Mouse (Mus musculus) liver, postnatal 0 days (tissue): ENCODE results near the gene Nol11. TPM values are rescaled to one million over a fixed set of nuclear protein-coding genes. Genes with fewer than 3 reads are reported as not detected.
"Not testable (repeated sequence)": the region's sequence is repeated elsewhere in the genome, so short reads cannot be mapped to it uniquely, and the experiment has no call there.

Source experiments
- ATAC-seq: fragments of 200-750 bp; cut with Nextera tagmentation; 2 replicates; pipeline ENCODE4 v1.8.0; 2017; ENCODE audit warnings: mild to moderate bottlenecking, moderate library complexity
- DNase-seq: peaks from one replicate; pipeline ENCODE4 v3.0.0-alpha.2; 2016
- H3K27ac ChIP-seq: fragments of 300-500 bp; sonication (generic); 2 replicates; pipeline ENCODE4 v1.5.1; 2014; ENCODE audit warnings: antibody characterized with exemption, moderate library complexity, mild to moderate bottlenecking, low read depth
- H3K27me3 ChIP-seq: fragments of 300-500 bp; sonication (generic); 2 replicates; pipeline ENCODE4 v1.6.1; 2014; ENCODE audit warnings: low read length, control low read depth, mixed read lengths; ENCODE audit not compliant: insufficient read depth
- H3K36me3 ChIP-seq: fragments of 300-500 bp; sonication (generic); replicated peaks from 2 replicates; pipeline ENCODE4 v1.6.1; 2014; ENCODE audit warnings: mild to moderate bottlenecking, control low read depth, low read length, moderate library complexity, mixed read lengths; ENCODE audit not compliant: insufficient read depth
- H3K4me1 ChIP-seq: fragments of 300-500 bp; sonication (generic); 2 replicates; pipeline ENCODE4 v1.6.1; 2014; ENCODE audit warnings: antibody characterized with exemption, mild to moderate bottlenecking, control low read depth; ENCODE audit not compliant: insufficient read depth
- H3K4me2 ChIP-seq: fragments of 300-500 bp; sonication (generic); 2 replicates; pipeline ENCODE4 v1.6.1; 2014; ENCODE audit warnings: low read depth, mild to moderate bottlenecking, low read length, moderate library complexity, mixed read lengths
- H3K4me3 ChIP-seq: fragments of 300-500 bp; sonication (generic); 2 replicates; pipeline ENCODE4 v1.5.1; 2014; ENCODE audit warnings: low read depth, low read length
- H3K9ac ChIP-seq: fragments of 300-500 bp; sonication (generic); replicated peaks from 2 replicates; pipeline ENCODE4 v1.6.1; 2014; ENCODE audit warnings: mild to moderate bottlenecking, moderate library complexity
- H3K9me3 ChIP-seq: fragments of 300-500 bp; sonication (generic); 2 replicates; pipeline ENCODE4 v1.6.1; 2016; ENCODE audit warnings: mild to moderate bottlenecking, control low read depth, low read length, mixed read lengths
- CTCF ChIP-seq: sonication (generic); IDR thresholded peaks from 2 replicates; pipeline ENCODE4 v1.5.1; 2016; ENCODE audit warnings: antibody characterized with exemption, low read depth
- EP300 ChIP-seq: IDR thresholded peaks from 2 replicates; pipeline ENCODE4 v1.6.1; 2016; ENCODE audit warnings: antibody characterized with exemption, low read depth, mild to moderate bottlenecking
- WGBS: fragments of 180-500 bp; shearing (Covaris S2); extraction: QIAGEN DNeasy Blood & Tissue Kit; methylation state at CpG from one replicate; pipeline ENCODE4 v1.1.7; 2014; ENCODE audit not compliant: insufficient replicate concordance; 5-methylcytosine and 5-hydroxymethylcytosine counted together
- polyA plus RNA-seq: library from polyadenylated mRNA; unstranded; fragments of >200 nt; fragmentation: Nextera tagmentation; extraction: Ambion mirVana; gene quantifications from 2 replicates; pipeline ENCODE4 v1.2.1, GENCODE M21; 2015

Gene Nol11
- polyA plus RNA-seq, 1 experiment from 2014 or later, result 11.7 TPM

DNA sequence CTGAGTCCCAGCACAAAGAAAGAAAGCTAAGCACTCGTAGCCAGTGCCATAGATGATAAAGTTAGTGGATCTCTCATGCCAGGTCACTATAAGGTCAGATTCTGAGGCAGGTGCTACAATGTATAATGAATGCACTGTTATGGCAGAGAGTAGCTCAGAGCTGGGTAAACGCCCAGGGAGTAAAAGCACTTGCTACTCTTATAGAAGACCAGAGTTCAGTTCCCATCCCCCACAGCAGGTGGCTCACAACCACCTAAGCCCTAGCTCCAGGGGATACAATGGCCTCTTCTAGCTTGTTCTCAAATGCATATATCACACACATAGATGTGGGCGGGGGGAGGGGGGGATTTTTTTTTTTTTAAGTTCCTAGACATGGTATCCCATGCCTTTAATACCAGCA lies 53.4 kb downstream of the Nol11 start:
- no peaks in the 10 kb centered on the region for H3K27me3 ChIP-seq
- no peak overlapping the region for H3K4me3 ChIP-seq
- no peak for TF ChIP-seq EP300
- no peak for TF ChIP-seq CTCF
- H3K9me3 ChIP-seq, result no peaks in the 10 kb centered on the region
- WGBS, result 67% methylated on average over 3 of the region's 3 CpGs
- no peak overlapping the region for H3K4me2 ChIP-seq
- H3K9ac ChIP-seq, result no peak overlapping the region
- no peak for ATAC-seq
- no peak for DNase-seq
- H3K27ac ChIP-seq, result no peak overlapping the region
- H3K36me3 ChIP-seq, result no peaks in the 10 kb centered on the region
- peaks cover 6% of the 10 kb centered on the region for H3K4me1 ChIP-seq

DNA sequence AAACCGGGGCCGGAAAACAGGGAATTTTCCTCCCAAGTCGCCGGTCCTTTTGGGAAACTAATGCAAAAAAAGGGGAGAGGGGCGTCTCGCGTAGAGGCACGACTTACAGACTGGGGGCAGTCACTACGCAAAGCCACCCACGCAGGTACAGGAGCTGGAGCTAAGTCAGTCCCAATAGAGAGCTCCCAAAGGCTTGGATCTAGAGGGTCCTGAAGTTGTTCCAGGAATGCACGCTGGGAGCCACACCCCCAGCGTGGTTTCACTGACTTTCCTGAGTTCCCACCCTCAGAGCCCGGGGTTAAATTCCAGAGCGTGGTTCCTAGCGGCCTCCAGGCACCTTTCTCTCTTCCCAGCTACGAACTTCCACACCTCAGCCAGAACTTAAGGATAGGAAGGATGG lies 56.8 kb downstream of the Nol11 start:
- WGBS, result 4% methylated on average over 15 of the region's 16 CpGs
- DNase-seq, result peak; percentile 51

GRCm38 (mm10) chr11:107131749-107132421 lies 57.3 kb downstream of the Nol11 start, which contains the start of gene Bptf:
Bptf (minus strand) TSS chr11:107132127.
- ATAC-seq (peak; percentile 97), DNase-seq (peak; percentile 93)
- Histone ChIP-seq H3K4me2 (peak within 1 kb of the TSS; percentile 99), H3K9me3 (no peaks in the 10 kb centered on the region), H3K9ac (peak within 1 kb of the TSS; percentile 94), H3K27me3 (no peaks in the 10 kb centered on the region), H3K4me1 (peaks cover 18% of the 10 kb centered on the region), H3K4me3 (peak within 1 kb of the TSS; percentile 90), H3K36me3 (no peaks in the 10 kb centered on the region), H3K27ac (peak within 1 kb of the TSS; percentile 99)
- 0% methylated on average over 1 of the region's 94 CpGs for WGBS
- TF ChIP-seq EP300 (no peak), CTCF (peak; percentile 68)

More for the DNA sequence above, 56.8 kb downstream of the Nol11 start:
- ATAC-seq, result peak; percentile 32
- H3K4me2 ChIP-seq, result peak overlapping the region; percentile 99
- peaks cover 18% of the 10 kb centered on the region for H3K4me1 ChIP-seq
- peak overlapping the region; percentile 90 for H3K4me3 ChIP-seq
- no peaks in the 10 kb centered on the region for H3K9me3 ChIP-seq
- TF ChIP-seq EP300, result no peak
- peak overlapping the region; percentile 94 for H3K9ac ChIP-seq
- no peaks in the 10 kb centered on the region for H3K36me3 ChIP-seq
- H3K27ac ChIP-seq, result peak overlapping the region; percentile 99; the same call in 1 of the 2 replicates
- no peaks in the 10 kb centered on the region for H3K27me3 ChIP-seq

- no peak for TF ChIP-seq EP300
- TF ChIP-seq CTCF, result no peak
- H3K9me3 ChIP-seq, result no peaks in the 10 kb centered on the region
- H3K27me3 ChIP-seq, result no peaks in the 10 kb centered on the region
- peaks cover 18% of the 10 kb centered on the region for H3K4me1 ChIP-seq
- H3K36me3 ChIP-seq, result no peaks in the 10 kb centered on the region
- H3K27ac ChIP-seq, result peak overlapping the region; percentile 99
- 1% methylated on average over 40 of the region's 65 CpGs for WGBS
- peak overlapping the region; percentile 94 for H3K9ac ChIP-seq
- H3K4me2 ChIP-seq, result peak overlapping the region; percentile 99
- DNase-seq (peak; percentile 69), ATAC-seq (peak; percentile 60)
- H3K4me3 ChIP-seq, result peak overlapping the region; percentile 90
Observed at GRCm38 (mm10) chr11:107130879-107131748, 58.1 kb downstream of the Nol11 start.

DNA sequence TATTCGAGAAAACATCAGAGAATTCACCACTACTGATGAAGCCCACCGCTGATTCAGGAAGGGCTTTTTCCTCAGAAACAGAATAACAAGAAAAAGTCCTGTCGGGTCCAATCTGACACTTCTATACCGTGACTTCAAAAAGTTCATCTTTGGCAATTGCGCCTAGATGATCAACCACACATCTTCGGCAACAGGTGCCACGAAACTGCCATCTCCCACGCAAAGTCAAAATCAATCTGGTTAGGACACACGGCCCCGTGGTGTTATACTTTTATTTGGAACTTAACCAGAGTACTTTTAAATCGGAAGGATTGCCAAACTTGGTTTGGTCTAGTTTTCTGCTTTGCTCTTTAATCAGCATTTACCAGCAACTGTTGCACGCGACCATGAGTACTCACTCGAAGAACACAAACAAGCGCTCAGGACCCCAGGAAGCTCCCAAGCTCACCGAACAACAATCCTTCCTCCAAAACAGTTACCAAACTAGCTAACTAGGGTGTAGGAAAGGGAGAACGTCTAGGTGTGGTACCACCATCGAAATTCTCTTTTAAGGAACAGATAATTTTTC lies 58.9 kb downstream of the Nol11 start:
- H3K36me3 ChIP-seq, result no peaks in the 10 kb centered on the region
- H3K27ac ChIP-seq, result peak overlapping the region; percentile 99
- no peaks in the 10 kb centered on the region for H3K9me3 ChIP-seq
- TF ChIP-seq EP300, result no peak
- no peak for TF ChIP-seq CTCF
- DNase-seq (no peak), ATAC-seq (no peak)
- peak overlapping the region; percentile 94 for H3K9ac ChIP-seq
- H3K4me2 ChIP-seq, result peak overlapping the region; percentile 99
- no peaks in the 10 kb centered on the region for H3K27me3 ChIP-seq
- 1% methylated on average over 18 of the region's 18 CpGs for WGBS
- H3K4me3 ChIP-seq, result peak overlapping the region; percentile 90
- peaks cover 18% of the 10 kb centered on the region for H3K4me1 ChIP-seq

GRCm38 (mm10) chr11:107129641-107130040 lies 59.5 kb downstream of the Nol11 start:
- DNase-seq (no peak), ATAC-seq (no peak)
- Histone ChIP-seq H3K27ac (no peak overlapping the region), H3K9me3 (no peaks in the 10 kb centered on the region), H3K27me3 (no peaks in the 10 kb centered on the region), H3K4me1 (peaks cover 22% of the 10 kb centered on the region), H3K9ac (peak overlapping the region; percentile 94), H3K4me2 (peak overlapping the region; percentile 99), H3K36me3 (no peaks in the 10 kb centered on the region), H3K4me3 (peak overlapping the region; percentile 90)
- WGBS, result 13% methylated on average over 2 of the region's 2 CpGs
- no peak for TF ChIP-seq EP300
- TF ChIP-seq CTCF, result no peak

GRCm38 (mm10) chr11:107126716-107127115 lies 62.5 kb downstream of the Nol11 start:
- DNase-seq, H3K4me2 ChIP-seq, H3K27me3 ChIP-seq, H3K4me3 ChIP-seq, H3K27ac ChIP-seq, ATAC-seq, H3K9me3 ChIP-seq, H3K9ac ChIP-seq, H3K36me3 ChIP-seq: not testable (repeated sequence)
- H3K4me1 ChIP-seq, result peaks cover 29% of the 10 kb centered on the region
- WGBS, result 86% methylated on average over 1 of the region's 2 CpGs
